Mouse (Mus musculus) forebrain, embryonic 15.5 days (tissue): ENCODE data around the gene Cdk14. TPM values are rescaled to one million over a fixed set of nuclear protein-coding genes. Genes with fewer than 3 reads are reported as not detected.
A peak's percentile ranks its signal among the peaks of the same experiment; 100 is the strongest.

Source experiments
- ATAC-seq: fragments of 200-750 bp; cut with Nextera tagmentation; replicated peaks from 2 replicates; pipeline ENCODE4 v1.8.0; 2017; ENCODE audit warnings: mild to moderate bottlenecking, moderate TSS enrichment, moderate library complexity
- H3K27ac ChIP-seq: fragments of 300-500 bp; sonication (generic); replicated peaks from 2 replicates; pipeline ENCODE4 v1.5.1; 2015; ENCODE audit warnings: mild to moderate bottlenecking, inconsistent platforms
- H3K27me3 ChIP-seq: fragments of 300-500 bp; sonication (generic); 2 replicates; pipeline ENCODE4 v1.6.1; 2015; ENCODE audit warnings: inconsistent platforms
- H3K36me3 ChIP-seq: fragments of 300-500 bp; sonication (generic); 2 replicates; pipeline ENCODE4 v1.6.1; 2015; ENCODE audit warnings: mild to moderate bottlenecking, inconsistent platforms
- H3K4me1 ChIP-seq: fragments of 300-500 bp; sonication (generic); 2 replicates; pipeline ENCODE4 v1.6.1; 2015; ENCODE audit warnings: inconsistent platforms
- H3K4me2 ChIP-seq: fragments of 300-500 bp; sonication (generic); replicated peaks from 2 replicates; pipeline ENCODE4 v1.6.1; 2015; ENCODE audit warnings: mild to moderate bottlenecking, inconsistent platforms
- H3K4me3 ChIP-seq: fragments of 300-500 bp; sonication (generic); 2 replicates; pipeline ENCODE4 v1.5.1; 2015; ENCODE audit warnings: mild to moderate bottlenecking, inconsistent platforms
- H3K9ac ChIP-seq: fragments of 300-500 bp; sonication (generic); replicated peaks from 2 replicates; pipeline ENCODE4 v1.6.1; 2015; ENCODE audit warnings: mild to moderate bottlenecking, inconsistent platforms
- H3K9me3 ChIP-seq: fragments of 300-500 bp; sonication (generic); 2 replicates; pipeline ENCODE4 v1.6.1; 2016; ENCODE audit warnings: inconsistent platforms
- WGBS: fragments of 180-500 bp; shearing (Covaris S2); methylation state at CpG from one replicate; pipeline ENCODE4 v1.1.7; 2015; ENCODE audit warnings: mixed read lengths; 5-methylcytosine and 5-hydroxymethylcytosine counted together
- polyA plus RNA-seq: library from polyadenylated mRNA; unstranded; fragments of >200 nt; fragmentation: Nextera tagmentation; extraction: Ambion mirVana; gene quantifications from 2 replicates; pipeline ENCODE4 v1.2.1, GENCODE M21; 2015

The Cdk14 gene
- polyA plus RNA-seq, 1 experiment from 2014 or later = 34.4 TPM

GRCm38 (mm10) chr5:4826886-4827285 lies 593.2 kb downstream of the Cdk14 start:
- Histone ChIP-seq H3K36me3 (no peaks in the 10 kb centered on the region), H3K27me3 (no peaks in the 10 kb centered on the region), H3K9ac (no peak overlapping the region), H3K4me3 (no peak overlapping the region), H3K27ac (no peak overlapping the region), H3K4me1 (peaks cover 2% of the 10 kb centered on the region), H3K9me3 (no peaks in the 10 kb centered on the region), H3K4me2 (no peak overlapping the region)
- ATAC-seq = no peak
- 98% methylated on average over 2 of the region's 2 CpGs for WGBS

GRCm38 (mm10) chr5:4825951-4826350 lies 594.2 kb downstream of the Cdk14 start:
- WGBS = 82% methylated on average over 7 of the region's 7 CpGs
- no peaks in the 10 kb centered on the region for H3K9me3 ChIP-seq
- H3K27me3 ChIP-seq = no peaks in the 10 kb centered on the region
- no peak overlapping the region for H3K27ac ChIP-seq
- no peak overlapping the region for H3K9ac ChIP-seq
- no peak overlapping the region for H3K4me2 ChIP-seq
- no peak for ATAC-seq
- H3K4me3 ChIP-seq = no peak overlapping the region
- H3K4me1 ChIP-seq = peaks cover 12% of the 10 kb centered on the region
- H3K36me3 ChIP-seq = no peaks in the 10 kb centered on the region

- WGBS = 93% methylated on average over 4 of the region's 4 CpGs
- Histone ChIP-seq H3K27me3 (no peaks in the 10 kb centered on the region), H3K27ac (no peak overlapping the region), H3K9me3 (no peaks in the 10 kb centered on the region), H3K4me1 (peaks cover 17% of the 10 kb centered on the region), H3K9ac (no peak overlapping the region), H3K4me3 (no peak overlapping the region), H3K36me3 (no peaks in the 10 kb centered on the region), H3K4me2 (no peak overlapping the region)
- no peak for ATAC-seq
These were observed 595.0 kb downstream of the Cdk14 start for GRCm38 (mm10) chr5:4825076-4825475.

GRCm38 (mm10) chr5:4824171-4824570 lies 595.9 kb downstream of the Cdk14 start:
- 51% methylated on average over 1 of the region's 1 CpGs for WGBS

GRCm38 (mm10) chr5:4822041-4822440 lies 598.1 kb downstream of the Cdk14 start:
- Histone ChIP-seq H3K4me2 (peak overlapping the region; percentile 27), H3K36me3 (no peaks in the 10 kb centered on the region), H3K9me3 (no peaks in the 10 kb centered on the region), H3K4me1 (peaks cover 17% of the 10 kb centered on the region), H3K4me3 (no peak overlapping the region), H3K27ac (peak overlapping the region; percentile 76), H3K9ac (no peak overlapping the region; the same call in 1 of the 2 replicates), H3K27me3 (no peaks in the 10 kb centered on the region)
- WGBS = 17% methylated on average over 2 of the region's 2 CpGs
- 0 out of 2 replicates have a peak, but pooled peaks have one; percentile 1 for ATAC-seq

More at GRCm38 (mm10) chr5:4824171-4824570, 595.9 kb downstream of the Cdk14 start:
- Histone ChIP-seq H3K4me3 (no peak overlapping the region), H3K4me1 (peaks cover 17% of the 10 kb centered on the region), H3K9ac (no peak overlapping the region), H3K36me3 (no peaks in the 10 kb centered on the region), H3K4me2 (no peak overlapping the region), H3K9me3 (no peaks in the 10 kb centered on the region), H3K27ac (no peak overlapping the region), H3K27me3 (no peaks in the 10 kb centered on the region)
- no peak for ATAC-seq

- Histone ChIP-seq H3K9ac (no peak overlapping the region; the same call in 1 of the 2 replicates), H3K27me3 (no peaks in the 10 kb centered on the region)
- peak; percentile 75 for ATAC-seq
These were observed 598.7 kb downstream of the Cdk14 start for GRCm38 (mm10) chr5:4821368-4821771.

GRCm38 (mm10) chr5:4816981-4817380 lies 603.1 kb downstream of the Cdk14 start:
- no peak for ATAC-seq
- Histone ChIP-seq H3K36me3 (no peaks in the 10 kb centered on the region), H3K9ac (no peak overlapping the region), H3K9me3 (no peaks in the 10 kb centered on the region), H3K4me2 (no peak overlapping the region), H3K4me3 (no peak overlapping the region), H3K4me1 (peaks cover 33% of the 10 kb centered on the region), H3K27ac (no peak overlapping the region), H3K27me3 (no peaks in the 10 kb centered on the region)
- WGBS = 47% methylated on average over 5 of the region's 5 CpGs

More at GRCm38 (mm10) chr5:4821368-4821771, 598.7 kb downstream of the Cdk14 start:
- H3K4me2 ChIP-seq = peak overlapping the region; percentile 27
- H3K4me1 ChIP-seq = peaks cover 20% of the 10 kb centered on the region
- 3% methylated on average over 8 of the region's 8 CpGs for WGBS
- H3K36me3 ChIP-seq = no peaks in the 10 kb centered on the region
- no peaks in the 10 kb centered on the region for H3K9me3 ChIP-seq
- no peak overlapping the region for H3K4me3 ChIP-seq
- peak overlapping the region; percentile 76 for H3K27ac ChIP-seq

- no peaks in the 10 kb centered on the region for H3K9me3 ChIP-seq
- H3K9ac ChIP-seq = no peak overlapping the region
- H3K27me3 ChIP-seq = no peaks in the 10 kb centered on the region
- 38% methylated on average over 7 of the region's 7 CpGs for WGBS
- H3K4me3 ChIP-seq = no peak overlapping the region
- H3K36me3 ChIP-seq = no peaks in the 10 kb centered on the region
- ATAC-seq = peak; percentile 80
- H3K27ac ChIP-seq = peak overlapping the region; percentile 61
- no peak overlapping the region for H3K4me2 ChIP-seq
- peaks cover 21% of the 10 kb centered on the region for H3K4me1 ChIP-seq
These were observed 605.5 kb downstream of the Cdk14 start for GRCm38 (mm10) chr5:4814465-4815204.

- no peaks in the 10 kb centered on the region for H3K9me3 ChIP-seq
- H3K36me3 ChIP-seq = no peaks in the 10 kb centered on the region
- no peak for ATAC-seq
- WGBS = 97% methylated on average over 7 of the region's 7 CpGs
- H3K4me3 ChIP-seq = no peak overlapping the region
- no peak overlapping the region for H3K27ac ChIP-seq
- no peak overlapping the region for H3K4me2 ChIP-seq
- H3K9ac ChIP-seq = no peak overlapping the region
- H3K4me1 ChIP-seq = peaks cover 21% of the 10 kb centered on the region
- no peaks in the 10 kb centered on the region for H3K27me3 ChIP-seq
These were observed 606.8 kb downstream of the Cdk14 start for GRCm38 (mm10) chr5:4813357-4813756.

GRCm38 (mm10) chr5:4812036-4812729 lies 607.9 kb downstream of the Cdk14 start:
- no peaks in the 10 kb centered on the region for H3K9me3 ChIP-seq
- no peaks in the 10 kb centered on the region for H3K27me3 ChIP-seq
- peak overlapping the region; percentile 83 for H3K27ac ChIP-seq
- no peak overlapping the region for H3K4me3 ChIP-seq
- H3K9ac ChIP-seq = 0 out of 2 replicates have a peak overlapping the region, but pooled peaks have one; percentile 22
- H3K36me3 ChIP-seq = no peaks in the 10 kb centered on the region
- 0 out of 2 replicates have a peak overlapping the region, but pooled peaks have one; percentile 8 for H3K4me2 ChIP-seq
- peak; percentile 80 for ATAC-seq
- 7% methylated on average over 13 of the region's 13 CpGs for WGBS
- H3K4me1 ChIP-seq = peaks cover 21% of the 10 kb centered on the region

GRCm38 (mm10) chr5:4805228-4805627 lies 614.9 kb downstream of the Cdk14 start:
- Histone ChIP-seq H3K4me2 (no peak overlapping the region), H3K27me3 (no peaks in the 10 kb centered on the region), H3K36me3 (no peaks in the 10 kb centered on the region), H3K4me1 (peaks cover 13% of the 10 kb centered on the region), H3K9me3 (no peaks in the 10 kb centered on the region), H3K9ac (no peak overlapping the region), H3K27ac (no peak overlapping the region), H3K4me3 (no peak overlapping the region)
- ATAC-seq = no peak
- 66% methylated on average over 4 of the region's 4 CpGs for WGBS

GRCm38 (mm10) chr5:4803708-4804107 lies 616.4 kb downstream of the Cdk14 start:
- H3K4me1 ChIP-seq = peaks cover 13% of the 10 kb centered on the region
- no peak overlapping the region for H3K4me2 ChIP-seq
- no peaks in the 10 kb centered on the region for H3K36me3 ChIP-seq
- no peak overlapping the region for H3K9ac ChIP-seq
- H3K4me3 ChIP-seq = no peak overlapping the region
- no peaks in the 10 kb centered on the region for H3K27me3 ChIP-seq
- H3K9me3 ChIP-seq = no peaks in the 10 kb centered on the region
- no peak overlapping the region for H3K27ac ChIP-seq
- WGBS = 84% methylated on average over 5 of the region's 5 CpGs
- ATAC-seq = no peak
